Mouse (Mus musculus) MEL (cell line): Measurements from ENCODE around the gene Ppt2. TPM values are rescaled to one million over a fixed set of nuclear protein-coding genes. Genes with fewer than 3 reads are reported as not detected.

Experiments used
- DNase-seq: peaks from one replicate; pipeline ENCODE4 v3.0.0; 2011; ENCODE audit warnings: low read depth, low spot score
- H3K27ac ChIP-seq: 2 replicates; pipeline ENCODE4 v1.5.1; 2012; ENCODE audit warnings: low read depth, mild to moderate bottlenecking, control low read depth, low read length, moderate library complexity; ENCODE audit not compliant: control insufficient read depth
- H3K27me3 ChIP-seq, 2 experiments: fragments of 150-350 bp in 1 of 2; sonication (generic) in 1 of 2; 2 replicates each; pipeline ENCODE4 v1.6.1; 2012; ENCODE audit warnings: low read length in 2 of 2, mild to moderate bottlenecking in 2 of 2, improper control_type of control experiment in 1 of 2, moderate library complexity in 1 of 2; ENCODE audit not compliant: insufficient read depth in 2 of 2, control insufficient read depth in 1 of 2
- H3K36me3 ChIP-seq, 2 experiments: 2 replicates each; pipeline ENCODE4 v1.6.1; 2012 to 2014; ENCODE audit warnings: low read length in 2 of 2, improper control_type of control experiment in 1 of 2, inconsistent platforms in 1 of 2, mild to moderate bottlenecking in 1 of 2; ENCODE audit not compliant: insufficient read depth in 2 of 2, control insufficient read depth in 1 of 2
- H3K4me1 ChIP-seq, 2 experiments: fragments of 150-350 bp in 1 of 2; sonication (generic) in 1 of 2; 2 replicates each; pipeline ENCODE4 v1.6.1; 2012; ENCODE audit warnings: low read length in 2 of 2, improper control_type of control experiment in 1 of 2, mild to moderate bottlenecking in 1 of 2; ENCODE audit not compliant: insufficient read depth in 2 of 2, control insufficient read depth in 1 of 2
- H3K4me3 ChIP-seq, 2 experiments: fragments of 150-350 bp in 1 of 2; sonication (generic) in 1 of 2; 2 replicates each; pipeline ENCODE4 v1.5.1; 2012; ENCODE audit warnings: low read depth in 2 of 2, low read length in 2 of 2, mild to moderate bottlenecking in 2 of 2, moderate library complexity in 2 of 2, control low read depth in 1 of 2, improper control_type of control experiment in 1 of 2; ENCODE audit not compliant: control insufficient read depth in 1 of 2, insufficient read depth in 1 of 2
- H3K79me2 ChIP-seq: 2 replicates; pipeline ENCODE4 v1.6.1; 2012; ENCODE audit warnings: mild to moderate bottlenecking, low read length, moderate library complexity; ENCODE audit not compliant: control insufficient read depth, poor library complexity, insufficient read depth
- H3K9ac ChIP-seq: 2 replicates; pipeline ENCODE4 v1.6.1; 2012; ENCODE audit warnings: low read depth, mild to moderate bottlenecking, control low read depth, low read length, moderate library complexity; ENCODE audit not compliant: control insufficient read depth, poor library complexity, severe bottlenecking
- H3K9me3 ChIP-seq: fragments of 150-350 bp; sonication (generic); replicated peaks from 2 replicates; pipeline ENCODE4 v1.6.1; 2012; ENCODE audit warnings: mild to moderate bottlenecking, low read length, improper control_type of control experiment, moderate library complexity; ENCODE audit not compliant: insufficient read depth
- BHLHE40 ChIP-seq: IDR thresholded peaks from 2 replicates; pipeline ENCODE4 v1.6.1; 2012; ENCODE audit warnings: low read depth, mild to moderate bottlenecking, inconsistent platforms, low read length, improper control_type of control experiment, borderline replicate concordance
- CHD1 ChIP-seq: IDR thresholded peaks from 2 replicates; pipeline ENCODE4 v1.6.1; 2012; ENCODE audit warnings: low read depth, mild to moderate bottlenecking, inconsistent platforms, low read length, improper control_type of control experiment
- E2F4 ChIP-seq: IDR thresholded peaks from 2 replicates; pipeline ENCODE4 v1.6.1; 2011; ENCODE audit warnings: low read depth, low read length, improper control_type of control experiment, borderline replicate concordance
- GABPA ChIP-seq: IDR thresholded peaks from 2 replicates; pipeline ENCODE4 v1.6.1; 2012; ENCODE audit warnings: low read depth, mild to moderate bottlenecking, inconsistent platforms, low read length, improper control_type of control experiment, moderate library complexity
- GATA1 ChIP-seq: IDR thresholded peaks from 2 replicates; pipeline ENCODE4 v1.6.1; 2011; ENCODE audit warnings: low read depth, low read length, improper control_type of control experiment
- HCFC1 ChIP-seq: IDR thresholded peaks from 2 replicates; pipeline ENCODE4 v1.6.1; 2012; ENCODE audit warnings: low read depth, mild to moderate bottlenecking, inconsistent platforms, low read length, improper control_type of control experiment, moderate library complexity
- JUND ChIP-seq: IDR thresholded peaks from 2 replicates; pipeline ENCODE4 v1.6.1; 2011; ENCODE audit warnings: low read depth, mild to moderate bottlenecking, improper control_type of control experiment, low read length
- KAT2A ChIP-seq: conservative IDR thresholded peaks from 2 replicates; pipeline ENCODE4 v1.6.1; 2012; ENCODE audit warnings: low read depth, low read length, improper control_type of control experiment, inconsistent platforms
- MAFK ChIP-seq: IDR thresholded peaks from 2 replicates; pipeline ENCODE4 v1.6.1; 2011; ENCODE audit warnings: low read depth, mild to moderate bottlenecking, low read length, improper control_type of control experiment, borderline replicate concordance
- MAZ ChIP-seq: IDR thresholded peaks from 2 replicates; pipeline ENCODE4 v1.6.1; 2012; ENCODE audit warnings: low read depth, mild to moderate bottlenecking, inconsistent platforms, low read length, improper control_type of control experiment
- MEF2A ChIP-seq: IDR thresholded peaks from 2 replicates; pipeline ENCODE4 v1.6.1; 2014; ENCODE audit warnings: low read depth, mild to moderate bottlenecking, inconsistent platforms, low read length, improper control_type of control experiment; ENCODE audit not compliant: poor library complexity, insufficient replicate concordance, severe bottlenecking; ENCODE audit errors: extremely low read depth
- MYB ChIP-seq: IDR thresholded peaks from 2 replicates; pipeline ENCODE4 v1.6.1; 2011; ENCODE audit warnings: mild to moderate bottlenecking, low read depth, low read length, improper control_type of control experiment
- MYC ChIP-seq: IDR thresholded peaks from 2 replicates; pipeline ENCODE4 v1.6.1; 2011; ENCODE audit warnings: low read depth, mild to moderate bottlenecking, low read length, improper control_type of control experiment, moderate library complexity
- NELFE ChIP-seq: IDR thresholded peaks from 2 replicates; pipeline ENCODE4 v1.6.1; 2011; ENCODE audit warnings: low read depth, low read length, improper control_type of control experiment
- NRF1 ChIP-seq: IDR thresholded peaks from 2 replicates; pipeline ENCODE4 v1.6.1; 2014; ENCODE audit warnings: low read depth, mild to moderate bottlenecking, inconsistent platforms, low read length, improper control_type of control experiment, moderate library complexity; ENCODE audit not compliant: poor library complexity, insufficient read depth, severe bottlenecking
- POLR2A ChIP-seq, 2 experiments: IDR thresholded peaks; 2 replicates each; pipeline ENCODE4 v1.6.1; 2011 to 2012; ENCODE audit warnings: low read length in 2 of 2, mild to moderate bottlenecking in 2 of 2, control low read depth in 1 of 2, improper control_type of control experiment in 1 of 2, low read depth in 1 of 2, moderate library complexity in 1 of 2; ENCODE audit not compliant: control insufficient read depth in 1 of 2, insufficient read depth in 1 of 2, poor library complexity in 1 of 2
- RAD21 ChIP-seq: IDR thresholded peaks from 2 replicates; pipeline ENCODE4 v1.6.1; 2011; ENCODE audit warnings: mild to moderate bottlenecking, low read depth, low read length, improper control_type of control experiment
- TBP ChIP-seq: IDR thresholded peaks from 2 replicates; pipeline ENCODE4 v1.8.0; 2011; ENCODE audit warnings: low read depth, low read length, improper control_type of control experiment
- TCF12 ChIP-seq: IDR thresholded peaks from 2 replicates; pipeline ENCODE4 v1.6.1; 2014; ENCODE audit warnings: low read depth, mild to moderate bottlenecking, inconsistent platforms, low read length, improper control_type of control experiment, moderate library complexity
- UBTF ChIP-seq: IDR thresholded peaks from 2 replicates; pipeline ENCODE4 v1.6.1; 2012; ENCODE audit warnings: low read depth, mild to moderate bottlenecking, inconsistent platforms, low read length, improper control_type of control experiment, moderate library complexity, borderline replicate concordance; ENCODE audit not compliant: insufficient read depth
- ZC3H11A ChIP-seq: IDR thresholded peaks from 2 replicates; pipeline ENCODE4 v1.6.1; 2012; ENCODE audit warnings: low read depth, mild to moderate bottlenecking, inconsistent platforms, low read length, improper control_type of control experiment
- ZKSCAN1 ChIP-seq: IDR thresholded peaks from 2 replicates; pipeline ENCODE4 v1.6.1; 2012; ENCODE audit warnings: low read depth, mild to moderate bottlenecking, inconsistent platforms, low read length, improper control_type of control experiment, moderate library complexity
- ZMIZ1 ChIP-seq: IDR thresholded peaks from 2 replicates; pipeline ENCODE4 v1.6.1; 2012; ENCODE audit warnings: low read depth, mild to moderate bottlenecking, inconsistent platforms, low read length, improper control_type of control experiment, moderate library complexity
- polyA plus RNA-seq, 2 experiments: library from polyadenylated mRNA; stranded (reverse) in 1 of 2; unstranded in 1 of 2; fragments of >175 nt in 1 of 2; fragments of >200 nt in 1 of 2; gene quantifications; 2 replicates each; pipeline versions ENCODE4 v1.2.1 to v1.2.4; 2012; ENCODE audit warnings: low replicate concordance in 2 of 2, low read depth in 1 of 2; ENCODE audit not compliant: insufficient read length in 2 of 2, insufficient read depth in 1 of 2, missing spikeins in 1 of 2
- total RNA-seq: library from RNA; depleted of rRNA; stranded (reverse); fragments of 300-350 nt; gene quantifications from 2 replicates; pipeline ENCODE4 v1.2.3, GENCODE M21; 2012; rRNA removed

Ppt2 gene
- total RNA-seq (20.2 and 29.2 TPM in 2 replicates), polyA plus RNA-seq (100 to 1,000 TPM in 1 of 2 experiments, 10 to 100 TPM in 1; 67.1 to 147 TPM)

DNA sequence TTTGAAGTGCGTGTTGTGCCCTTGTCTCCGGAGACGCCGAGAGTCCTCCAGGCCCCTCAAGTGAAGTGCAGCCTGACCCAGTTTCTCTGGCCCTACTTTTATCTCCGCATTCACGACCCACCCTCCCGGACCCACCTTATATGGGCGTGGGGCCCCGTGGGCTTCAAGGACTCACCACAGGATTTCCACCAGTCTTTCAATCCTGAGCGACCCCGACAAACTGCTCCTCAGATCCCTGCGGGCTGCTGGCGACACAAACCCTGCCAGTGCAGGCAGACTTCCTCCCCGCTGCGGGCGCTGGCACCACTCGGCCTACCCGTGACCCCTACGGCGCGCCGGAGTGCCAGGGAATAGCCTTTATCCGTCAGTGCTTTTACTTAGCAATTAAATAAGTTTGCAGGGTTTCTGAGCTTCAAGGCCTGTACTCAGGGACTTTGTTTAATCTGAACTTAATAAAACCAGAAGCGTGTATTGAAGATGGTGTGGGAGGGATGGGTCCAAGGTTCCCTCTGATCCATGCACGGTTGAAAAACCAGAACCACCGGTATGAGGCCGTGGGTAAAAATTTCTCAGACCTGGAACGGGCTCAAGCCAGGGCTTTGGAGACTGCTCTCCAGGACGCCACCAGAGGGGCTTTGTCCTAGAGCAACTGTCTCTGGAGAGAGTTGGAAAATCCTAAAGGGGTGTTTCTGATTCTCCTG, at the start of gene Ppt2:
Gene Ppt2 (minus strand): TSS at position 568 of the 701 bp plus-strand sequence.
- Histone ChIP-seq H3K27me3 (no peaks in the 10 kb centered on the region; a peak in 1 of 4 replicates), H3K36me3 (peaks cover 0 to 13% of the 10 kb centered on the region in 2 experiments; a peak in 3 of 4 replicates), H3K4me3 (peak within 1 kb of the TSS; percentile 61 to 91), H3K9me3 (no peaks in the 10 kb centered on the region), H3K27ac (peak within 1 kb of the TSS; percentile 94), H3K4me1 (peaks cover 0 to 26% of the 10 kb centered on the region in 2 experiments; a peak in 3 of 4 replicates), H3K79me2 (peaks cover 16% of the 10 kb centered on the region), H3K9ac (peak within 1 kb of the TSS; percentile 90)
- DNase-seq: no peak
- TF ChIP-seq ZMIZ1: 0 out of 2 replicates have a peak, but pooled peaks have one; percentile 7
- TF ChIP-seq MEF2A: no peak
- peak; percentile 67; the same call in 1 of the 2 replicates for TF ChIP-seq UBTF
- TF ChIP-seq POLR2A (IDR thresholded peaks at IDR 0.05; ENCODE audit: control insufficient read depth in 1 of 2, insufficient read depth in 1 of 2, low read depth in 1 of 2, low read length in 2 of 2, poor library complexity in 1 of 2): peak in 1 of 2 experiments; percentile 13; a peak in 1 of 4 replicates
- no peak for TF ChIP-seq RAD21
- 0 out of 2 replicates have a peak, but pooled peaks have one; percentile 14 for TF ChIP-seq MAZ
- TF ChIP-seq TCF12: 0 out of 2 replicates have a peak, but pooled peaks have one; percentile 4

- no peaks in the 10 kb centered on the region for H3K27me3 ChIP-seq
Observed at GRCm38 (mm10) chr17:34676671-34677070, 48.4 kb upstream of the Ppt2 start.

More at GRCm38 (mm10) chr17:34676671-34677070, 48.4 kb upstream of the Ppt2 start:
- H3K4me1 ChIP-seq: no peaks in the 10 kb centered on the region
- no peaks in the 10 kb centered on the region for H3K36me3 ChIP-seq
- no peak for TF ChIP-seq KAT2A
- TF ChIP-seq CHD1: no peak
- TF ChIP-seq TBP: no peak
- no peak for TF ChIP-seq JUND
- TF ChIP-seq TCF12: no peak
- no peak for TF ChIP-seq GABPA
- TF ChIP-seq HCFC1: no peak
- TF ChIP-seq ZKSCAN1: no peak
- TF ChIP-seq NELFE: no peak
- TF ChIP-seq MYC: no peak
- no peak for TF ChIP-seq E2F4
- TF ChIP-seq MAFK: no peak
- TF ChIP-seq GATA1: no peak
- no peak for TF ChIP-seq NRF1
- no peak for TF ChIP-seq BHLHE40
- no peak for TF ChIP-seq MEF2A
- no peak for TF ChIP-seq MYB
- TF ChIP-seq ZC3H11A: no peak
- no peak overlapping the region for H3K27ac ChIP-seq
- no peaks in the 10 kb centered on the region for H3K79me2 ChIP-seq
- no peak overlapping the region for H3K9ac ChIP-seq
- H3K9me3 ChIP-seq: no peaks in the 10 kb centered on the region
- DNase-seq: no peak
- H3K4me3 ChIP-seq: no peak overlapping the region
